Mouse (Mus musculus): ENCODE data around the gene Tas1r3.

Tas1r3 gene

GRCm38 (mm10) chr4:155841651-155842270, 21.4 kb downstream of the Tas1r3 start:
- DNase-seq (ENCODE audit: low spot score in 2 of 2): no peak

GRCm38 (mm10) chr4:155841003-155841454, 22.1 kb downstream of the Tas1r3 start:
- peak; percentile 50 to 56 for DNase-seq (ENCODE audit: low spot score in 2 of 2)

- DNase-seq (ENCODE audit: low spot score in 2 of 2): no peak
These were observed 22.8 kb downstream of the Tas1r3 start for GRCm38 (mm10) chr4:155840076-155841002.

GRCm38 (mm10) chr4:155839483-155839910, 23.7 kb downstream of the Tas1r3 start, which contains the start of gene Mxra8:
Gene Mxra8, plus strand, starts transcription at chr4:155839680.
- peak in 1 of 2 experiments; percentile 84 for DNase-seq (ENCODE audit: low spot score in 2 of 2)

GRCm38 (mm10) chr4:155838187-155839153, 24.7 kb downstream of the Tas1r3 start:
- no peak for DNase-seq (ENCODE audit: low spot score in 2 of 2)

- DNase-seq (ENCODE audit: low spot score in 2 of 2): no peak
These were observed 25.7 kb downstream of the Tas1r3 start for GRCm38 (mm10) chr4:155837404-155838010.

GRCm38 (mm10) chr4:155833836-155834235, 29.3 kb downstream of the Tas1r3 start:
- peak; percentile 40 to 75 for DNase-seq (ENCODE audit: low spot score in 2 of 2)

GRCm38 (mm10) chr4:155833234-155833633, 29.9 kb downstream of the Tas1r3 start:
- no peak for DNase-seq (ENCODE audit: low spot score in 2 of 2)

GRCm38 (mm10) chr4:155832321-155832720, 30.8 kb downstream of the Tas1r3 start:
- no peak for DNase-seq (ENCODE audit: low spot score in 2 of 2)

- peak in 1 of 2 experiments; percentile 48 for DNase-seq (ENCODE audit: low spot score in 2 of 2)
These were observed 31.3 kb downstream of the Tas1r3 start for GRCm38 (mm10) chr4:155831831-155832230.

GRCm38 (mm10) chr4:155831205-155831766, 31.9 kb downstream of the Tas1r3 start, which contains the start of gene Aurkaip1:
Gene Aurkaip1, plus strand, starts transcription at chr4:155831272.
- peak; percentile 88 for DNase-seq (ENCODE audit: low spot score in 2 of 2)

- no peak for DNase-seq (ENCODE audit: low spot score in 2 of 2)
These were observed 32.6 kb downstream of the Tas1r3 start for GRCm38 (mm10) chr4:155830596-155830995.

- no peak for DNase-seq (ENCODE audit: low spot score in 2 of 2)
These were observed 33.3 kb downstream of the Tas1r3 start for GRCm38 (mm10) chr4:155829866-155830265.

GRCm38 (mm10) chr4:155823443-155823842, 39.7 kb downstream of the Tas1r3 start:
- DNase-seq (ENCODE audit: low spot score in 2 of 2): no peak

GRCm38 (mm10) chr4:155821025-155821424, 42.1 kb downstream of the Tas1r3 start:
- DNase-seq (ENCODE audit: low spot score in 2 of 2): no peak

GRCm38 (mm10) chr4:155817533-155817932, 45.6 kb downstream of the Tas1r3 start:
- DNase-seq (ENCODE audit: low spot score in 2 of 2): no peak

GRCm38 (mm10) chr4:155812665-155813181, 50.4 kb downstream of the Tas1r3 start:
- DNase-seq (ENCODE audit: low spot score in 2 of 2): no peak

GRCm38 (mm10) chr4:155811929-155812664, 51.1 kb downstream of the Tas1r3 start, which contains the start of gene Ccnl2:
Gene Ccnl2, plus strand, starts transcription at chr4:155812489.
- peak; percentile 80 to 93 for DNase-seq (ENCODE audit: low spot score in 2 of 2)
